Mouse (Mus musculus): ENCODE results near the gene Fggy.

The Fggy gene

GRCm38 (mm10) chr4:95784146-95784895 lies 227.0 kb downstream of the Fggy start:
- no peak for DNase-seq (ENCODE audit: low spot score)

GRCm38 (mm10) chr4:95787609-95788008 lies 230.3 kb downstream of the Fggy start:
- DNase-seq (ENCODE audit: low spot score), result no peak

- no peak for DNase-seq (ENCODE audit: low spot score)
These were observed 231.6 kb downstream of the Fggy start for GRCm38 (mm10) chr4:95788867-95789266.

GRCm38 (mm10) chr4:95791913-95792475 lies 234.7 kb downstream of the Fggy start:
- no peak for DNase-seq (ENCODE audit: low spot score)

- no peak for DNase-seq (ENCODE audit: low spot score)
These were observed 236.5 kb downstream of the Fggy start for GRCm38 (mm10) chr4:95793647-95794328.

- no peak for DNase-seq (ENCODE audit: low spot score)
These were observed 237.3 kb downstream of the Fggy start for GRCm38 (mm10) chr4:95794651-95795050.

GRCm38 (mm10) chr4:95795283-95795682 lies 238.0 kb downstream of the Fggy start:
- DNase-seq (ENCODE audit: low spot score), result no peak

GRCm38 (mm10) chr4:95819650-95820049 lies 262.3 kb downstream of the Fggy start:
- no peak for DNase-seq (ENCODE audit: low spot score)

GRCm38 (mm10) chr4:95821906-95822579 lies 264.7 kb downstream of the Fggy start:
- DNase-seq (ENCODE audit: low spot score), result no peak

- DNase-seq (ENCODE audit: low spot score), result no peak
These were observed 270.9 kb downstream of the Fggy start for GRCm38 (mm10) chr4:95828164-95828563.

GRCm38 (mm10) chr4:95830320-95830719 lies 273.0 kb downstream of the Fggy start:
- DNase-seq (ENCODE audit: low spot score), result no peak

GRCm38 (mm10) chr4:95839860-95840259 lies 282.6 kb downstream of the Fggy start:
- no peak for DNase-seq (ENCODE audit: low spot score)

GRCm38 (mm10) chr4:95840389-95841053 lies 283.2 kb downstream of the Fggy start:
- no peak for DNase-seq (ENCODE audit: low spot score)

GRCm38 (mm10) chr4:95845981-95846617 lies 288.8 kb downstream of the Fggy start:
- no peak for DNase-seq (ENCODE audit: low spot score)

GRCm38 (mm10) chr4:95847219-95847618 lies 289.9 kb downstream of the Fggy start:
- no peak for DNase-seq (ENCODE audit: low spot score)

- no peak for DNase-seq (ENCODE audit: low spot score)
These were observed 290.4 kb downstream of the Fggy start for GRCm38 (mm10) chr4:95847664-95848063.

- no peak for DNase-seq (ENCODE audit: low spot score)
These were observed 292.2 kb downstream of the Fggy start for GRCm38 (mm10) chr4:95849497-95849896.

- DNase-seq (ENCODE audit: low spot score), result no peak
These were observed 292.9 kb downstream of the Fggy start for GRCm38 (mm10) chr4:95850044-95850739.

- DNase-seq (ENCODE audit: low spot score), result no peak
These were observed 294.9 kb downstream of the Fggy start for GRCm38 (mm10) chr4:95852257-95852656.

- DNase-seq (ENCODE audit: low spot score), result no peak
These were observed 298.7 kb downstream of the Fggy start for GRCm38 (mm10) chr4:95856008-95856407.

- DNase-seq (ENCODE audit: low spot score), result no peak
These were observed 303.3 kb downstream of the Fggy start for GRCm38 (mm10) chr4:95860601-95861000.

All from spleen, adult 12 weeks (tissue).